Mouse (Mus musculus) lung, postnatal 14 days (tissue): ENCODE measurements around the gene Ror2.
"Not testable (repeated sequence)": the region's sequence is repeated elsewhere in the genome, so short reads cannot be mapped to it uniquely, and the experiment has no call there.

ENCODE experiments used
- DNase-seq: peaks from one replicate; pipeline ENCODE4 v3.0.0; 2021

Gene Ror2

GRCm38 (mm10) chr13:53285756-53286361 lies at the start of gene Ror2:
Ror2 (minus strand) TSS chr13:53286124.
- DNase-seq, result peak; percentile 74

- DNase-seq, result no peak
Observed at GRCm38 (mm10) chr13:53333769-53334168, 47.8 kb upstream of the Ror2 start.

- no peak for DNase-seq
Observed at GRCm38 (mm10) chr13:53330246-53330645, 44.3 kb upstream of the Ror2 start.

- DNase-seq, result no peak
Observed at GRCm38 (mm10) chr13:53325531-53325930, 39.6 kb upstream of the Ror2 start.

- DNase-seq, result no peak
Observed at GRCm38 (mm10) chr13:53323661-53324060, 37.7 kb upstream of the Ror2 start.

- no peak for DNase-seq
Observed at GRCm38 (mm10) chr13:53320899-53321298, 35.0 kb upstream of the Ror2 start.

- no peak for DNase-seq
Observed at GRCm38 (mm10) chr13:53316515-53317295, 30.8 kb upstream of the Ror2 start.

- not testable (repeated sequence) for DNase-seq
Observed at GRCm38 (mm10) chr13:53315757-53316156, 29.8 kb upstream of the Ror2 start.

- DNase-seq, result no peak
Observed at GRCm38 (mm10) chr13:53310442-53310841, 24.5 kb upstream of the Ror2 start.

GRCm38 (mm10) chr13:53309661-53310160 lies 23.8 kb upstream of the Ror2 start:
- peak; percentile 27 for DNase-seq

GRCm38 (mm10) chr13:53309148-53309547 lies 23.2 kb upstream of the Ror2 start:
- DNase-seq, result no peak

- no peak for DNase-seq
Observed at GRCm38 (mm10) chr13:53306836-53307235, 20.9 kb upstream of the Ror2 start.

GRCm38 (mm10) chr13:53305256-53305655 lies 19.3 kb upstream of the Ror2 start:
- no peak for DNase-seq

- DNase-seq, result no peak
Observed at GRCm38 (mm10) chr13:53302688-53303087, 16.8 kb upstream of the Ror2 start.

GRCm38 (mm10) chr13:53293065-53293464 lies 7.1 kb upstream of the Ror2 start:
- no peak for DNase-seq

GRCm38 (mm10) chr13:53292244-53292643 lies 6.3 kb upstream of the Ror2 start:
- no peak for DNase-seq

- peak; percentile 39 for DNase-seq
Observed at GRCm38 (mm10) chr13:53285261-53285755, 616 bp downstream of the Ror2 start.

GRCm38 (mm10) chr13:53284740-53285191 lies 1.2 kb downstream of the Ror2 start:
- DNase-seq, result no peak

GRCm38 (mm10) chr13:53281604-53282396 lies 4.1 kb downstream of the Ror2 start:
- no peak for DNase-seq

- DNase-seq, result no peak
Observed at GRCm38 (mm10) chr13:53278908-53279307, 7.0 kb downstream of the Ror2 start.

- no peak for DNase-seq
Observed at GRCm38 (mm10) chr13:53276381-53276780, 9.5 kb downstream of the Ror2 start.

- DNase-seq, result no peak
Observed at GRCm38 (mm10) chr13:53275778-53276177, 10.1 kb downstream of the Ror2 start.

GRCm38 (mm10) chr13:53274771-53275170 lies 11.2 kb downstream of the Ror2 start:
- DNase-seq, result no peak
